Mouse (Mus musculus) ES-Bruce4 (cell line): ENCODE measurements at regions not wholly inside any gene's neighbourhood (a gene's known extent, or its start where the extent isn't known, plus 50 kb on each side); places are given as distances from the start of the nearest gene placed in this dataset.

Experiments used
- H3K27ac ChIP-seq: 2 replicates; pipeline ENCODE4 v1.5.1; 2012; ENCODE audit warnings: low read length, inconsistent platforms; ENCODE audit not compliant: insufficient read depth
- H3K27me3 ChIP-seq: 2 replicates; pipeline ENCODE4 v1.6.1; 2012; ENCODE audit warnings: mild to moderate bottlenecking, low read length, inconsistent platforms; ENCODE audit not compliant: control insufficient read depth, poor library complexity, insufficient read depth, severe bottlenecking
- H3K36me3 ChIP-seq: 2 replicates; pipeline ENCODE4 v1.6.1; 2012; ENCODE audit warnings: inconsistent platforms, mild to moderate bottlenecking, low read length, moderate library complexity; ENCODE audit not compliant: control insufficient read depth, poor library complexity, insufficient read depth, severe bottlenecking
- H3K4me1 ChIP-seq: one replicate; pipeline ENCODE4 v1.8.1; 2011; ENCODE audit warnings: low read length; ENCODE audit not compliant: control insufficient read depth, insufficient read depth
- H3K4me3 ChIP-seq: 2 replicates; pipeline ENCODE4 v1.5.1; 2011; ENCODE audit warnings: low read depth, mild to moderate bottlenecking, low read length
- H3K9ac ChIP-seq: 2 replicates; pipeline ENCODE4 v1.6.1; 2012; ENCODE audit warnings: low read depth, mild to moderate bottlenecking, inconsistent platforms; ENCODE audit not compliant: poor library complexity, severe bottlenecking
- H3K9me3 ChIP-seq: replicated peaks from 2 replicates; pipeline ENCODE4 v1.6.1; 2012; ENCODE audit warnings: mild to moderate bottlenecking, low read length, inconsistent platforms; ENCODE audit not compliant: control insufficient read depth, poor library complexity, insufficient read depth, severe bottlenecking
- CTCF ChIP-seq: IDR thresholded peaks from one replicate; pipeline ENCODE4 v1.8.1; 2011; ENCODE audit warnings: low read depth, low read length
- EP300 ChIP-seq: IDR thresholded peaks from 2 replicates; pipeline ENCODE4 v1.6.1; 2011; ENCODE audit warnings: low read depth, low read length; ENCODE audit not compliant: insufficient read depth
- POLR2A ChIP-seq: IDR thresholded peaks from one replicate; pipeline ENCODE4 v1.8.1; 2011; ENCODE audit warnings: low read length; ENCODE audit not compliant: insufficient read depth

DNA sequence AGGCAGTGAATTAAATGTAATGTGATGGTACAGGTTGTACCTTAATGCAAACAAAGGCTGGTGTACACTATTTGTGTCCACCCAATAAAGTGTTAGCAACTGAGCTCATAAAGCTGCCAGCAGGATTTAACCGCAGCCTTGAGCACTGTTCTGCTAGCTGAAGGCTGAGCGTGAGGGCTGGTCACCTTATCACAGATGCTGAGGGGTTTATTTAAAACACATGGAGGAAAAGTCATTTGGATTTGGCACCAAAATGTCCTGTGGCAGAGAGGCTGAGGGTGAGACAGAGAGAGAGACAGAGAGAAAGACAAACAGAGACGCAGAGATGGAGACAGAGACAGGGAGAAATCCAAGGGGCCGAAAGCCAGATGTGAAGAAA is 181.9 kb upstream of the Habp2 start:
- TF ChIP-seq EP300: no peak
- no peak for TF ChIP-seq CTCF
- no peak for TF ChIP-seq POLR2A
- Histone ChIP-seq H3K9ac (no peak overlapping the region), H3K4me1 (no peaks in the 10 kb centered on the region), H3K27me3 (no peaks in the 10 kb centered on the region), H3K27ac (no peak overlapping the region), H3K4me3 (no peak overlapping the region), H3K9me3 (no peaks in the 10 kb centered on the region), H3K36me3 (no peaks in the 10 kb centered on the region)

DNA sequence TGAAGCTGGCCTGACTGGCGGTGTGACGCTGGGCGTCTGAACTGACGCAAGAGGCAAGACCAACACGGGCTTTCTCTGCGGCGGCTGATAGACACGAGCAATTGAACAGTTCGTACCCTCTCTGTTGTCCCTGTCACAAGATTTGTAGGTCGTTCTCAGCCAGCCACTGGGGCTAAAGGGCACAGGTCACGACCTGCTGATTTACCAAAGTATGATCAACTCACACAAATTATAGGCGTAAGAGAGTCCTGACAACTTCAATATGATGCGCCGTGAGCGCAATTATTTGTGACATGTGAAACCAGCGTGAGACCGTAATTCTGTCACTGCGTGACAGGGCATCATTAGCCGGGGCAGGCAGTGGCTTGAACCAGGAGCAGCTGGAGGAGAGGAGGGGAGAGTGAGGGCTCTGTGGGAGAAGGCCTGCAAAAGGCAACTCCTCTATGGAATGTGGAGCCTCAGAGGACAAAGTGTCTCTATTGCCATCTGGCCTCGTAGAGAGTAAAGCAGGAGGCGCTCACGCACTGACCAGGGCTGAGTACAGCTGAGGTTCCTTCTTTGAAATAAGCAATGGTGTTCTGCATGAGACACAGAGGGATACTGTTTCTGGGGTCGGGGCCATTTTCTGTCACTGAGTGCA is 181.4 kb upstream of the Habp2 start:
- Histone ChIP-seq H3K4me1 (no peaks in the 10 kb centered on the region), H3K9ac (no peak overlapping the region), H3K27ac (no peak overlapping the region), H3K36me3 (no peaks in the 10 kb centered on the region), H3K4me3 (no peak overlapping the region), H3K27me3 (no peaks in the 10 kb centered on the region), H3K9me3 (no peaks in the 10 kb centered on the region)
- TF ChIP-seq POLR2A (no peak), EP300 (no peak), CTCF (no peak)

DNA sequence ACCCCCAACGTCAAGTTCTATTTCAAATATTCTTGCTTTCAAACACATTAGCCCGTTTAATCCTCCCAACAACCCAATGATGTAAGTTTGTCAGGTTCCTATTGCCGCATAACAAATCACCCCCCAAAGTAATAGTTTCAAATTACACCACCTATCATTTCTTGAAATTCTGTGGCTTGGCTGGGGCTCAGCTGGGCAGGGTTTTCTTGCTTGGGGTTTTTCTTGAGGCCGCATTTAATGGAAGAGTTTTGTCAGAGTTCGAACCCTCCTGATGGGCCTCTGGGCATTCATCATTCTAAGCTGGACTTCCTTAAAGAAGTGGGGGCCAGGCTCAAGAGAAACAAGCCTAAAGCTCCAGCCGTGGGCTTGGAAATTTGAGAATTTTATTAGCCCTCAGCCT is 178.1 kb upstream of the Habp2 start:
- Histone ChIP-seq H3K9me3 (no peaks in the 10 kb centered on the region), H3K9ac (no peak overlapping the region), H3K4me3 (no peak overlapping the region), H3K36me3 (no peaks in the 10 kb centered on the region), H3K27ac (no peak overlapping the region), H3K4me1 (no peaks in the 10 kb centered on the region), H3K27me3 (no peaks in the 10 kb centered on the region)
- TF ChIP-seq POLR2A: no peak
- no peak for TF ChIP-seq CTCF
- TF ChIP-seq EP300: no peak

DNA sequence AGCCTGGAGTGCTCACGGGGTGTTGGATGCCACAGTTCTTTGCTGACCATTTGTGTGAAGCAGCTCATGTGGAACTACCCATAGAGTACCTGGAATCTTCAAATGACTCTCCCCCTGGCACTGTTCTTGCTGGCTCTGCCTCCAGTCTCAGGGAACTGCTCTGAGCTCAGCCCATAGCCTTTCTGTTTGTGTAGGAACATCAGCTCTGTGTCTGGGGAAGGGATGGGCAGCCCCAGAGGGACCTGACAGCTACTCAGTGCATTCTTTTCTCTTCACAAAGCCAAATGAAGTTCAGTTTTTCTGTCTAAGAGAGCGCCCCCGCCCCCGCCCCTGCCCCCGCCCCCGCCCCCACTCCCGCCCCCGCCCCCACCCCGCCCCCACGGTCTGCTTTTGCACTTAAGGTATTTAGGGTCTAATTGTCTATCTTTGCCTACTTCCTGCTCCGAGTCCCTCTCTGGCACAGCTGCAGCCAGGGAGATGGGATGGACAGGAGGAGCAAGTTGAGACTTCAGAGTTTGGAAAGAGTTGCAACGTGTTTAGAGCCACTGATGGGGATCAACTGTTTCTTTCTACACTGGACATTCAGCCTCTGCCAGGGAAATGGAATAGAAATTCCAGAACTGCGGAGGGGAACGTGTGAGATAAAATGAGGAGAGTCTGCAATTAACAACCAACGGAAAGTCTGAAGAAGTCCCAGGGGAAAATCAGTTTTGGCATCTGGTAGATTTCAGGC is 171.2 kb upstream of the Habp2 start:
- Histone ChIP-seq H3K36me3 (no peaks in the 10 kb centered on the region), H3K27me3 (no peaks in the 10 kb centered on the region), H3K4me1 (no peaks in the 10 kb centered on the region), H3K4me3 (no peak overlapping the region), H3K27ac (no peak overlapping the region), H3K9ac (no peak overlapping the region), H3K9me3 (0 out of 2 replicates have a peak, but pooled peaks cover 5% of the 10 kb centered on the region)
- TF ChIP-seq EP300 (no peak), POLR2A (no peak)

DNA sequence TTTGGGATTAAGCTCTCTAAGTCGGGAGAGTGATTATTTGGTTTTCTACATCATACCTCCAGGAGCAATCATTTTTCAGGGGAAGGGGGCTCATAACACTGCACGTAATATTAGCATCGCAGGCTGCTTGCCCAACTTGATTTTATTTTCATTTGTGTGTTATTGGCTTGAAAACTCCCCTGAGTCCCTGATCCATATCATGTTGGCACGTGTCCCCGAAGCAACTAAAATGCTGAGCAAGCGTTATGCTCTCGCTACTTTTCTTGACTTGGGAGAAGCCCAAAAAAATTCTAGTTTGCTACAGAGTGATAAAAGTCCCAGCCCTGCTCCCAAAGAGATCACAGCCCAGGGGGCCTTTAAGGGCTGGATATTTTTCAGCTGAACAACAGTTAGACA is 170.7 kb upstream of the Habp2 start:
- Histone ChIP-seq H3K36me3 (no peaks in the 10 kb centered on the region), H3K4me1 (no peaks in the 10 kb centered on the region), H3K9me3 (0 out of 2 replicates have a peak, but pooled peaks cover 6% of the 10 kb centered on the region), H3K27me3 (no peaks in the 10 kb centered on the region), H3K27ac (no peak overlapping the region), H3K9ac (no peak overlapping the region), H3K4me3 (no peak overlapping the region)
- TF ChIP-seq CTCF (no peak), EP300 (no peak), POLR2A (no peak)

DNA sequence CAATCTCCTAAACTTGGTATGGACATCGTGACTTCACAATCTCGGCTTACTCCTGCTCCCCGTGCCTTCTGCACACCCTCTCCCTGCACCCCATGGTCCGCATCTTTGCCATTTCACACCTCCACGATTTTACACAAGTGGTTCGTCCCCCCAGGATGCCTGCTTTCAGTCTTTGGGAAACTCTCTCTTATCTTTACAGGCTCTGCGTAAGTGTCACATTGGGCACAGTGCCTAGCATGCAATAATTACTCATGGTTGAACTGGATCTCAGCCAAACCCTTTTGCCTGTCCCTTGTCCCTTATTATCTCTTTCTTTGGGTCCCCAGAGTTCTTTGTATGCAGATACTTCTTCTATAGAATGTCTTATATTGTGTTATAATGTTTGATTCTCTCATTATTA is 166.2 kb upstream of the Habp2 start:
- Histone ChIP-seq H3K9me3 (0 out of 2 replicates have a peak, but pooled peaks cover 9% of the 10 kb centered on the region), H3K9ac (no peak overlapping the region), H3K4me1 (no peaks in the 10 kb centered on the region), H3K4me3 (no peak overlapping the region), H3K27me3 (no peaks in the 10 kb centered on the region), H3K36me3 (no peaks in the 10 kb centered on the region), H3K27ac (no peak overlapping the region)
- TF ChIP-seq EP300: no peak
